Mouse (Mus musculus) lung, postnatal 0 days (tissue): ENCODE results near the gene Prrt1.

ENCODE experiments used
- CTCF ChIP-seq: IDR thresholded peaks from 2 replicates; pipeline ENCODE4 v1.5.1; 2016; ENCODE audit warnings: antibody characterized with exemption, mild to moderate bottlenecking
- EP300 ChIP-seq: IDR thresholded peaks from 2 replicates; pipeline ENCODE4 v1.6.1; 2016; ENCODE audit warnings: antibody characterized with exemption, mild to moderate bottlenecking, control low read depth

DNA sequence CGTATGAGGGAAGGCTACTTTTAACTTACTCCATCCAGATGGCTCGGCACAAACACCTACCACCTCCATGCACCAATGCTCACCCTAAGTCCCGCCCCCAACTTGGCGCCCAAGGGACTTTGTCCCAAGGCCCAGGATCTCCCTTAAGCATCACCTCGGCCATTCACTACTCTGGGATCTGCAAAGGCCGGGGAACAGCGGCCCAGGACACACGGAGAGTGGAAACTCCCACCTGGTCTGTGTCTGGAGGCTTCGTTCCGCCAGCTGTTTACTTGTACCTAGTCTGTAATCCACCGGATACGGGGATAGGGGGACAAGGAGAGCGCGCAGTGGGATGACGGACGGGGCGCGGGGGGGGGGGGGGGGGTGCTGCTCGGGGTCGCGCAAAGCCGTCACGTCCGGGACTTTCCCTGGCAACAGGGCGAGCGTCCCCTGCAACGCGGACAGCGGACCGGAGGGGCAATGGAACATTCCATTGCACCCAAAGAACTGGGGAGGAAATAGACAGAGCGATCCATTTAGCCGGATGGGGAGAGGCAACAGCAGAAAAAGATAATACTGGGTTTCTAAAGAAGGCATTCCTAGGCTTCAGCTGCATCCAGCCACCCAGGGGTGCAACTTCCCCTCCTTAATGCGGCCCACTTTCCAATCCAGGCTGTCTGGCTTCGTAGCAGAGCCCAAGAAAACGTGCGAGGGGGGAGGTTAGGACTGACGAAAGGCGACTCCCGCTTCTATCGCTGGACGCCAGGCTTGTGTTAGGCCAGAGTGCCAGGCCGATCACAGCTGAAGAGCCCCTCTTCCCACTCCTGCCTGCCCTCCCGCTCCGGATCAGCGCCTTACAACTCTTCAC is 2.0 kb upstream of the Prrt1 start:
- TF ChIP-seq CTCF (no peak; the same call in 1 of the 2 replicates), EP300 (no peak)
